Mouse (Mus musculus): ENCODE results near the gene A830031A19Rik. TPM values are rescaled to one million over a fixed set of nuclear protein-coding genes. Genes with fewer than 3 reads are reported as not detected.

A830031A19Rik gene
- polyA plus RNA-seq, 1 experiment from 2014 or later: not detected

- H3K27ac ChIP-seq (ENCODE audit: low read depth, low read length): peak overlapping the region; percentile 58
- H3K4me3 ChIP-seq (ENCODE audit: low read depth, low read length): peak overlapping the region; percentile 4; the same call in 1 of the 2 replicates
- WGBS: 23% methylated on average over 15 of the region's 15 CpGs
- no peaks in the 10 kb centered on the region for H3K9me3 ChIP-seq (ENCODE audit: control insufficient read depth, low read length)
- peak overlapping the region; percentile 17; the same call in 1 of the 2 replicates for H3K9ac ChIP-seq (replicated peaks; ENCODE audit: low read depth, low read length)
- H3K4me1 ChIP-seq (ENCODE audit: control insufficient read depth, insufficient read depth, low read length): peaks cover 75% of the 10 kb centered on the region
- H3K4me2 ChIP-seq (ENCODE audit: low read depth, low read length): peak overlapping the region; percentile 80
- no peak for ATAC-seq (ENCODE audit: low read depth)
- no peaks in the 10 kb centered on the region for H3K27me3 ChIP-seq (ENCODE audit: control insufficient read depth, insufficient read depth, low read length)
- H3K36me3 ChIP-seq (ENCODE audit: control insufficient read depth, insufficient read depth, low read length): peaks cover 14% of the 10 kb centered on the region
Measured at GRCm38 (mm10) chr11:24091393-24092080, 16.7 kb upstream of the A830031A19Rik start.

- H3K4me2 ChIP-seq (ENCODE audit: low read depth, low read length): peak overlapping the region; percentile 80
- peaks cover 19% of the 10 kb centered on the region for H3K36me3 ChIP-seq (ENCODE audit: control insufficient read depth, insufficient read depth, low read length)
- H3K4me3 ChIP-seq (ENCODE audit: low read depth, low read length): no peak overlapping the region
- H3K9ac ChIP-seq (replicated peaks; ENCODE audit: low read depth, low read length): 0 out of 2 replicates have a peak overlapping the region, but pooled peaks have one; percentile 11
- no peaks in the 10 kb centered on the region for H3K27me3 ChIP-seq (ENCODE audit: control insufficient read depth, insufficient read depth, low read length)
- no peaks in the 10 kb centered on the region for H3K9me3 ChIP-seq (ENCODE audit: control insufficient read depth, low read length)
- no peak for ATAC-seq (ENCODE audit: low read depth)
- WGBS: 69% methylated on average over 4 of the region's 4 CpGs
- peaks cover 74% of the 10 kb centered on the region for H3K4me1 ChIP-seq (ENCODE audit: control insufficient read depth, insufficient read depth, low read length)
- H3K27ac ChIP-seq (ENCODE audit: low read depth, low read length): no peak overlapping the region
Measured at GRCm38 (mm10) chr11:24090443-24090842, 15.6 kb upstream of the A830031A19Rik start.

DNA sequence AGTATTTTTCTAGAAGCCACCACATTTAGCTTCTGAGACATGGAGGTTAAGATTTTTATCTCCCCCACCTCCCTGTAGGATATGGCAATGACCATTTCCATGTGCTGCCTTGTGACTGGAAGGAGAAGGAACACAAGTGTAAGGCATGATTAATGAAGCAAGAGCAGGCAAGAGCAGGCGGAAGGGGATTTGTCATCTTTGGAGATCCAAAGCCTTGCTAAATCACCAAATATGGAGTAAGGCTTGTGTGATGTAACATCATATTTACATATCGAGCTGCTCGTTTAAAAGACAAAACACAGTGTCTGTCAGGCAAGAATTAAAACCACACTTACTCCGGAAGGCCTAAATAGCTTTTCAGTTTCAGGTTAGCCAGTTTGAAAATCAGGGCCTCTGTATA, 12.2 kb upstream of the A830031A19Rik start:
- Histone ChIP-seq H3K9me3 (ENCODE audit: control insufficient read depth, low read length) (no peaks in the 10 kb centered on the region), H3K9ac (replicated peaks; ENCODE audit: low read depth, low read length) (peak overlapping the region; percentile 50; the same call in 1 of the 2 replicates), H3K4me3 (ENCODE audit: low read depth, low read length) (peak overlapping the region; percentile 23; the same call in 1 of the 2 replicates), H3K4me1 (ENCODE audit: control insufficient read depth, insufficient read depth, low read length) (peaks cover 60% of the 10 kb centered on the region), H3K27ac (ENCODE audit: low read depth, low read length) (peak overlapping the region; percentile 79; the same call in 1 of the 2 replicates), H3K27me3 (ENCODE audit: control insufficient read depth, insufficient read depth, low read length) (no peaks in the 10 kb centered on the region), H3K4me2 (ENCODE audit: low read depth, low read length) (peak overlapping the region; percentile 80), H3K36me3 (ENCODE audit: control insufficient read depth, insufficient read depth, low read length) (peaks cover 22% of the 10 kb centered on the region)
- WGBS: 60% methylated on average over 4 of the region's 4 CpGs
- ATAC-seq (ENCODE audit: low read depth): no peak

GRCm38 (mm10) chr11:24085986-24086385, 11.1 kb upstream of the A830031A19Rik start:
- Histone ChIP-seq H3K4me2 (ENCODE audit: low read depth, low read length) (peak overlapping the region; percentile 80), H3K9ac (replicated peaks; ENCODE audit: low read depth, low read length) (peak overlapping the region; percentile 50), H3K9me3 (ENCODE audit: control insufficient read depth, low read length) (no peaks in the 10 kb centered on the region), H3K27me3 (ENCODE audit: control insufficient read depth, insufficient read depth, low read length) (no peaks in the 10 kb centered on the region), H3K4me1 (ENCODE audit: control insufficient read depth, insufficient read depth, low read length) (peaks cover 52% of the 10 kb centered on the region), H3K4me3 (ENCODE audit: low read depth, low read length) (peak overlapping the region; percentile 23; the same call in 1 of the 2 replicates), H3K36me3 (ENCODE audit: control insufficient read depth, insufficient read depth, low read length) (peaks cover 22% of the 10 kb centered on the region), H3K27ac (ENCODE audit: low read depth, low read length) (peak overlapping the region; percentile 79; the same call in 1 of the 2 replicates)
- WGBS: 41% methylated on average over 6 of the region's 6 CpGs
- ATAC-seq (ENCODE audit: low read depth): no peak

- WGBS: 34% methylated on average over 4 of the region's 4 CpGs
- peak overlapping the region; percentile 84 for H3K27ac ChIP-seq (ENCODE audit: low read depth, low read length)
- peaks cover 22% of the 10 kb centered on the region for H3K36me3 ChIP-seq (ENCODE audit: control insufficient read depth, insufficient read depth, low read length)
Measured at GRCm38 (mm10) chr11:24084590-24084989, 9.7 kb upstream of the A830031A19Rik start.

GRCm38 (mm10) chr11:24084077-24084476, 9.2 kb upstream of the A830031A19Rik start:
- H3K9ac ChIP-seq (replicated peaks; ENCODE audit: low read depth, low read length): peak overlapping the region; percentile 59
- peak overlapping the region; percentile 88 for H3K4me3 ChIP-seq (ENCODE audit: low read depth, low read length)
- no peaks in the 10 kb centered on the region for H3K9me3 ChIP-seq (ENCODE audit: control insufficient read depth, low read length)
- no peak for ATAC-seq (ENCODE audit: low read depth)
- H3K4me2 ChIP-seq (ENCODE audit: low read depth, low read length): peak overlapping the region; percentile 80
- 51% methylated on average over 3 of the region's 3 CpGs for WGBS
- H3K27me3 ChIP-seq (ENCODE audit: control insufficient read depth, insufficient read depth, low read length): no peaks in the 10 kb centered on the region
- peak overlapping the region; percentile 84 for H3K27ac ChIP-seq (ENCODE audit: low read depth, low read length)
- peaks cover 21% of the 10 kb centered on the region for H3K36me3 ChIP-seq (ENCODE audit: control insufficient read depth, insufficient read depth, low read length)
- peaks cover 36% of the 10 kb centered on the region for H3K4me1 ChIP-seq (ENCODE audit: control insufficient read depth, insufficient read depth, low read length)

More at GRCm38 (mm10) chr11:24084590-24084989, 9.7 kb upstream of the A830031A19Rik start:
- Histone ChIP-seq H3K4me3 (ENCODE audit: low read depth, low read length) (peak overlapping the region; percentile 88), H3K9ac (replicated peaks; ENCODE audit: low read depth, low read length) (peak overlapping the region; percentile 50), H3K4me2 (ENCODE audit: low read depth, low read length) (peak overlapping the region; percentile 80), H3K27me3 (ENCODE audit: control insufficient read depth, insufficient read depth, low read length) (no peaks in the 10 kb centered on the region), H3K4me1 (ENCODE audit: control insufficient read depth, insufficient read depth, low read length) (peaks cover 40% of the 10 kb centered on the region), H3K9me3 (ENCODE audit: control insufficient read depth, low read length) (no peaks in the 10 kb centered on the region)
- no peak for ATAC-seq (ENCODE audit: low read depth)

DNA sequence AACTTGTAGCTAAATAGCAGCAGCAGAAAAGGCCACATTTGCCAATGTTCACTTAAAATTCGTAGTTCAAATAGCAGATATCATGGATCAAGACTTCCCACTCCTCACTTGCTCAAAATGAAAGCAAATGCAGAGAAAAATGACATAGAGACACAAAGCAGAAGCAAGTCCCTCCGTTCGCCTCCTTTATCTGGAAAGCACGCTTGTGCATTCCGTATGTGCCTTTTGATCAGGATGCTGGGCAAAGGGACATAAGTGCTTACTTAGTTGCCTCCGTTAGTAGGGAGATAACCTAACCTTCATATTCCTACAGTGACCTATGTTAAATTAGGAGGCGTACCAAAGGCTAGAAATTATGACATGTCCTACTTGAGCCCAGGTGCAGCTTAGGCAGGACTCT, 8.6 kb upstream of the A830031A19Rik start:
- H3K4me1 ChIP-seq (ENCODE audit: control insufficient read depth, insufficient read depth, low read length): peaks cover 31% of the 10 kb centered on the region

GRCm38 (mm10) chr11:24083076-24083405, 8.2 kb upstream of the A830031A19Rik start:
- H3K9me3 ChIP-seq (ENCODE audit: control insufficient read depth, low read length): no peaks in the 10 kb centered on the region
- H3K4me3 ChIP-seq (ENCODE audit: low read depth, low read length): peak overlapping the region; percentile 88
- peak overlapping the region; percentile 86 for H3K27ac ChIP-seq (ENCODE audit: low read depth, low read length)
- H3K9ac ChIP-seq (replicated peaks; ENCODE audit: low read depth, low read length): peak overlapping the region; percentile 59
- peak overlapping the region; percentile 80 for H3K4me2 ChIP-seq (ENCODE audit: low read depth, low read length)
- ATAC-seq (ENCODE audit: low read depth): no peak
- peaks cover 15% of the 10 kb centered on the region for H3K36me3 ChIP-seq (ENCODE audit: control insufficient read depth, insufficient read depth, low read length)
- WGBS: 24% methylated on average over 1 of the region's 1 CpGs
- H3K4me1 ChIP-seq (ENCODE audit: control insufficient read depth, insufficient read depth, low read length): peaks cover 31% of the 10 kb centered on the region
- H3K27me3 ChIP-seq (ENCODE audit: control insufficient read depth, insufficient read depth, low read length): no peaks in the 10 kb centered on the region

More for the DNA sequence above, 8.6 kb upstream of the A830031A19Rik start:
- WGBS: 45% methylated on average over 7 of the region's 7 CpGs
- Histone ChIP-seq H3K36me3 (ENCODE audit: control insufficient read depth, insufficient read depth, low read length) (peaks cover 16% of the 10 kb centered on the region), H3K27ac (ENCODE audit: low read depth, low read length) (peak overlapping the region; percentile 86), H3K9me3 (ENCODE audit: control insufficient read depth, low read length) (no peaks in the 10 kb centered on the region), H3K27me3 (ENCODE audit: control insufficient read depth, insufficient read depth, low read length) (no peaks in the 10 kb centered on the region), H3K9ac (replicated peaks; ENCODE audit: low read depth, low read length) (peak overlapping the region; percentile 59), H3K4me3 (ENCODE audit: low read depth, low read length) (peak overlapping the region; percentile 88), H3K4me2 (ENCODE audit: low read depth, low read length) (peak overlapping the region; percentile 80)
- ATAC-seq (ENCODE audit: low read depth): no peak

- ATAC-seq (ENCODE audit: low read depth): no peak
- peak overlapping the region; percentile 80 for H3K4me2 ChIP-seq (ENCODE audit: low read depth, low read length)
- H3K4me1 ChIP-seq (ENCODE audit: control insufficient read depth, insufficient read depth, low read length): peaks cover 26% of the 10 kb centered on the region
- H3K27ac ChIP-seq (ENCODE audit: low read depth, low read length): peak overlapping the region; percentile 99
- peaks cover 10% of the 10 kb centered on the region for H3K36me3 ChIP-seq (ENCODE audit: control insufficient read depth, insufficient read depth, low read length)
- H3K27me3 ChIP-seq (ENCODE audit: control insufficient read depth, insufficient read depth, low read length): no peaks in the 10 kb centered on the region
- peak overlapping the region; percentile 88 for H3K4me3 ChIP-seq (ENCODE audit: low read depth, low read length)
- H3K9ac ChIP-seq (replicated peaks; ENCODE audit: low read depth, low read length): peak overlapping the region; percentile 98
- 7% methylated on average over 11 of the region's 11 CpGs for WGBS
- no peaks in the 10 kb centered on the region for H3K9me3 ChIP-seq (ENCODE audit: control insufficient read depth, low read length)
Measured at GRCm38 (mm10) chr11:24082385-24083075, 7.7 kb upstream of the A830031A19Rik start.

Data from neural tube, embryonic 14.5 days (tissue).